Mouse (Mus musculus): ENCODE measurements around the gene Acan. TPM values are rescaled to one million over a fixed set of nuclear protein-coding genes. Genes with fewer than 3 reads are reported as not detected.

Gene Acan
- polyA plus RNA-seq, 1 experiment from 2014 or later, result 0.58 TPM

DNA sequence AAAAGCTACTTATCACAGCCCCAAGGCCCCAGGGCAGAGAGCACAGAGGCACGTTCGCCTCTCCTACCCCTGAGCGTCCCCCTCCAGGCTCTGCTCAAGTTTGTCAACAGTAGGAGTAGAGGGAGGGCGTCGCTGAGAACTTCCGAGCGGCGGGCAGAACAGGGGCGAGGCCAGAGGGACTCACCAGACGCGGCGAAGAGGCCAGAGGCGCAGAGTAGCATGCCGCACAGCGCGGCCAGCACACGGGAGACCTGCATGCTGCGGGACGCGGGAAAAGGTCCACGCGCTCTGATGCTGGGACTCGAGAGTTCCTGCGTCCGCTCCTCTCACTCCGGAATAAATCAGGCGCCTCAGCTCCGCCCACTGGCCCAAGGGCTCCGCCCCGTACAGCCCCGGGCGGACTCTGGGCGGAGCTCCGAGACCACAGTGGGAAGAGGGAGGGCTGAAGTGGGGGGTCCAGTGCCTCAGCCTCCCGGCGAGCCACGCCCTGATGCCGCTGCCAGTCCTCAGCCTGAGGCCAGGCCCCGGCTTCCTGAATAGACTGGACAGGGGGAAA, 95.5 kb downstream of the Acan start, which contains the start of gene Mfge8:
Gene Mfge8 (minus strand): TSS at position 350 of the 556 bp plus-strand sequence.
- peak within 1 kb of the TSS; percentile 65 for H3K4me2 ChIP-seq (ENCODE audit: low read depth, low read length)
- H3K4me3 ChIP-seq (replicated peaks; ENCODE audit: low read length), result peak within 1 kb of the TSS; percentile 79
- ATAC-seq (ENCODE audit: insufficient read depth, low FRiP score), result peak; percentile 95
- no peaks in the 10 kb centered on the region for H3K9me3 ChIP-seq (replicated peaks; ENCODE audit: control insufficient read depth, low read length)
- H3K4me1 ChIP-seq (ENCODE audit: control insufficient read depth, insufficient read depth, low read length), result peaks cover 19% of the 10 kb centered on the region
- peak within 1 kb of the TSS; percentile 84 for H3K27ac ChIP-seq (ENCODE audit: low read length)
- WGBS, result under 1% methylated on average over 39 of the region's 39 CpGs
- no peaks in the 10 kb centered on the region for H3K27me3 ChIP-seq (ENCODE audit: control insufficient read depth, insufficient read depth, low read length)
- peak within 1 kb of the TSS; percentile 82 for H3K9ac ChIP-seq (ENCODE audit: low read length)
- 0 out of 2 replicates have a peak, but pooled peaks cover 6% of the 10 kb centered on the region for H3K36me3 ChIP-seq (ENCODE audit: control insufficient read depth, insufficient read depth, low read length)

DNA sequence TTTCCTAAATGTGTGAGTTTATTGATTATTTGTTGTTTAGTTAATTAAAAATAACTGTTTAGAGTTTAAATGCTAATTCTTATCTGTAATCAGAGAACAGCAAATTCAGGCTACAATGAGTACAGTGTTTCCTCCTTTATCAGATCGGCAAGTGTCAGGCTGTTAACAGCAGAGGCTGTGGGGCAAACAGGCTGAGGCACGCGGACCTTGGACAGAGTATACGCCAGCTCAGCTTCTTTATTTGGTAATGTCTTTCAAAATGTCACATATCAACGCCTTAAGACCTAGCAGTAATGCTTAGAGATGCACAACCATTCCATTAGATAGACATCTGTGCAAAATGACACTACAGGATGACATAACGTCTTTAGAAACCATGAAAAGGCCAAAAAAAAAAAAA, 96.2 kb downstream of the Acan start:
- Histone ChIP-seq H3K27ac (ENCODE audit: low read length) (peak overlapping the region; percentile 84; the same call in 1 of the 2 replicates), H3K27me3 (ENCODE audit: control insufficient read depth, insufficient read depth, low read length) (no peaks in the 10 kb centered on the region), H3K4me1 (ENCODE audit: control insufficient read depth, insufficient read depth, low read length) (peaks cover 19% of the 10 kb centered on the region), H3K4me3 (replicated peaks; ENCODE audit: low read length) (no peak overlapping the region; the same call in 1 of the 2 replicates), H3K36me3 (ENCODE audit: control insufficient read depth, insufficient read depth, low read length) (0 out of 2 replicates have a peak, but pooled peaks cover 6% of the 10 kb centered on the region), H3K9me3 (replicated peaks; ENCODE audit: control insufficient read depth, low read length) (no peaks in the 10 kb centered on the region), H3K4me2 (ENCODE audit: low read depth, low read length) (peak overlapping the region; percentile 65; the same call in 1 of the 2 replicates), H3K9ac (ENCODE audit: low read length) (no peak overlapping the region)
- 48% methylated on average over 6 of the region's 6 CpGs for WGBS
- ATAC-seq (ENCODE audit: insufficient read depth, low FRiP score), result no peak

DNA sequence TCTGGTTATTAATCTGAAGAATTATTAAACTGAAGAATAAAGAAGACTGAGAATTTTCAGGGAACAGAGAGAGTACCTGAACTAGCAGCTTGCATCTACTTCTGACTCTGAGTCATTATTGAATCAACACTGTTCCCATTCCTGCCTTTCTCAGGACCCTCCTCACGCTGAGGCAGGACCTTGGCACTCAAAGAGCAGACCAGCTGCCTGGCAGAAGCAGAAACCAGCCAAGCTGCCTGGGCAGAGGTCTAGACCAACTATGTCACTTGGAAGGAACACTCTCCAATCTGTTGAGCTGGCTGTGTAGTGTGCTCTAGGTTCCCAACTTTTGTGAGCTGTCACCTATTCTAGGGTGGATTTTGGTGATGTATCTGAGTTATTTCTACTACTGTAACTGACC, 106.1 kb downstream of the Acan start:
- H3K27me3 ChIP-seq (ENCODE audit: control insufficient read depth, insufficient read depth, low read length), result no peaks in the 10 kb centered on the region
- 55% methylated on average over 1 of the region's 1 CpGs for WGBS
- no peak overlapping the region for H3K4me2 ChIP-seq (ENCODE audit: low read depth, low read length)
- H3K36me3 ChIP-seq (ENCODE audit: control insufficient read depth, insufficient read depth, low read length), result no peaks in the 10 kb centered on the region
- no peak overlapping the region for H3K9ac ChIP-seq (ENCODE audit: low read length)
- H3K4me3 ChIP-seq (replicated peaks; ENCODE audit: low read length), result no peak overlapping the region
- no peaks in the 10 kb centered on the region for H3K9me3 ChIP-seq (replicated peaks; ENCODE audit: control insufficient read depth, low read length)
- ATAC-seq (ENCODE audit: insufficient read depth, low FRiP score), result no peak
- no peak overlapping the region for H3K27ac ChIP-seq (ENCODE audit: low read length)
- no peaks in the 10 kb centered on the region for H3K4me1 ChIP-seq (ENCODE audit: control insufficient read depth, insufficient read depth, low read length)

Other genes starting within 250 kb of the Acan start
- 14.7 and 16.4 TPM in 2 replicates for gene Det1, start 206.2 kb upstream of the Acan start, polyA plus RNA-seq (2015; fragmentation: Nextera tagmentation; extraction: Ambion mirVana)
- gene Aen, start 157.6 kb upstream of the Acan start, polyA plus RNA-seq (2015; fragmentation: Nextera tagmentation; extraction: Ambion mirVana), result 35.9 and 38.4 TPM in 2 replicates
- 22.4 and 24.3 TPM in 2 replicates for gene Isg20, start 140.1 kb upstream of the Acan start, polyA plus RNA-seq (2015; fragmentation: Nextera tagmentation; extraction: Ambion mirVana)
- gene Hapln3, start 77.5 kb downstream of the Acan start, polyA plus RNA-seq (2015; fragmentation: Nextera tagmentation; extraction: Ambion mirVana), result 2.4 and 2.5 TPM in 2 replicates
- 252 and 275 TPM in 2 replicates for gene Mfge8, start 95.6 kb downstream of the Acan start, polyA plus RNA-seq (2015; fragmentation: Nextera tagmentation; extraction: Ambion mirVana)
- gene Abhd2, start 219.7 kb downstream of the Acan start, polyA plus RNA-seq (2015; fragmentation: Nextera tagmentation; extraction: Ambion mirVana), result 13.8 and 15.7 TPM in 2 replicates

Measured in stomach, embryonic 16.5 days (tissue).